Mouse (Mus musculus) liver, embryonic 15.5 days (tissue): ENCODE data around the gene Hoxd12. TPM values are rescaled to one million over a fixed set of nuclear protein-coding genes. Genes with fewer than 3 reads are reported as not detected.

Experiments
- ATAC-seq: fragments of 200-750 bp; cut with Nextera tagmentation; 2 replicates; pipeline ENCODE4 v1.8.0; 2017; ENCODE audit warnings: moderate number of reproducible peaks, mild to moderate bottlenecking, moderate library complexity; ENCODE audit not compliant: insufficient read depth
- H3K27ac ChIP-seq: fragments of 300-500 bp; sonication (generic); replicated peaks from 2 replicates; pipeline ENCODE4 v1.5.1; 2015; ENCODE audit warnings: mild to moderate bottlenecking, inconsistent platforms
- H3K27me3 ChIP-seq: fragments of 300-500 bp; sonication (generic); 2 replicates; pipeline ENCODE4 v1.6.1; 2015; ENCODE audit warnings: mild to moderate bottlenecking, inconsistent platforms
- H3K36me3 ChIP-seq: fragments of 300-500 bp; sonication (generic); replicated peaks from 2 replicates; pipeline ENCODE4 v1.6.1; 2015; ENCODE audit warnings: moderate library complexity, mild to moderate bottlenecking, inconsistent platforms
- H3K4me1 ChIP-seq: fragments of 300-500 bp; sonication (generic); replicated peaks from 2 replicates; pipeline ENCODE4 v1.6.1; 2015; ENCODE audit warnings: inconsistent platforms
- H3K4me2 ChIP-seq: fragments of 300-500 bp; sonication (generic); 2 replicates; pipeline ENCODE4 v1.6.1; 2015; ENCODE audit warnings: moderate library complexity, mild to moderate bottlenecking, inconsistent platforms
- H3K4me3 ChIP-seq: fragments of 300-500 bp; sonication (generic); replicated peaks from 2 replicates; pipeline ENCODE4 v1.5.1; 2015; ENCODE audit warnings: mild to moderate bottlenecking, inconsistent platforms
- H3K9ac ChIP-seq: fragments of 300-500 bp; sonication (generic); 2 replicates; pipeline ENCODE4 v1.6.1; 2015; ENCODE audit warnings: moderate library complexity, mild to moderate bottlenecking, inconsistent platforms
- H3K9me3 ChIP-seq: fragments of 300-500 bp; sonication (generic); replicated peaks from 2 replicates; pipeline ENCODE4 v1.6.1; 2016; ENCODE audit warnings: inconsistent platforms
- WGBS: fragments of 180-500 bp; shearing (Covaris S2); methylation state at CpG from one replicate; pipeline ENCODE4 v1.1.7; 2015; ENCODE audit warnings: mixed read lengths; ENCODE audit not compliant: insufficient replicate concordance; 5-methylcytosine and 5-hydroxymethylcytosine counted together
- polyA plus RNA-seq: library from polyadenylated mRNA; unstranded; fragments of >200 nt; fragmentation: Nextera tagmentation; extraction: Ambion mirVana; gene quantifications from 2 replicates; pipeline ENCODE4 v1.2.1, GENCODE M21; 2015

The Hoxd12 gene
- polyA plus RNA-seq, 1 experiment from 2014 or later = not detected

- ATAC-seq = no peak
- 11% methylated on average over 23 of the region's 23 CpGs for WGBS
Observed at GRCm38 (mm10) chr2:74699664-74700545, 25.1 kb downstream of the Hoxd12 start.

GRCm38 (mm10) chr2:74700546-74701112 lies 25.8 kb downstream of the Hoxd12 start:
- WGBS = 7% methylated on average over 22 of the region's 22 CpGs
- H3K36me3 ChIP-seq = no peaks in the 10 kb centered on the region
- ATAC-seq = no peak
- H3K4me3 ChIP-seq = no peak overlapping the region
- peaks cover 100% of the 10 kb centered on the region for H3K27me3 ChIP-seq
- H3K9ac ChIP-seq = no peak overlapping the region
- H3K4me1 ChIP-seq = peaks cover 17% of the 10 kb centered on the region
- no peak overlapping the region for H3K27ac ChIP-seq
- H3K4me2 ChIP-seq = no peak overlapping the region
- no peaks in the 10 kb centered on the region for H3K9me3 ChIP-seq

More at GRCm38 (mm10) chr2:74699664-74700545, 25.1 kb downstream of the Hoxd12 start:
- peaks cover 11% of the 10 kb centered on the region for H3K4me1 ChIP-seq
- H3K9ac ChIP-seq = no peak overlapping the region
- H3K27me3 ChIP-seq = peaks cover 100% of the 10 kb centered on the region
- H3K27ac ChIP-seq = no peak overlapping the region
- no peak overlapping the region for H3K4me3 ChIP-seq
- H3K36me3 ChIP-seq = no peaks in the 10 kb centered on the region
- no peaks in the 10 kb centered on the region for H3K9me3 ChIP-seq
- H3K4me2 ChIP-seq = no peak overlapping the region

- no peak overlapping the region for H3K4me3 ChIP-seq
- WGBS = 15% methylated on average over 17 of the region's 17 CpGs
- no peaks in the 10 kb centered on the region for H3K9me3 ChIP-seq
- H3K4me1 ChIP-seq = peaks cover 17% of the 10 kb centered on the region
- no peak for ATAC-seq
- no peak overlapping the region for H3K27ac ChIP-seq
- H3K27me3 ChIP-seq = peaks cover 100% of the 10 kb centered on the region
- no peak overlapping the region for H3K4me2 ChIP-seq
- H3K36me3 ChIP-seq = no peaks in the 10 kb centered on the region
- H3K9ac ChIP-seq = no peak overlapping the region
Observed at GRCm38 (mm10) chr2:74701949-74702819, 27.4 kb downstream of the Hoxd12 start.

- Histone ChIP-seq H3K4me3 (no peak overlapping the region), H3K4me2 (no peak overlapping the region), H3K4me1 (peaks cover 13% of the 10 kb centered on the region), H3K27me3 (peaks cover 100% of the 10 kb centered on the region), H3K27ac (no peak overlapping the region), H3K9me3 (no peaks in the 10 kb centered on the region), H3K36me3 (no peaks in the 10 kb centered on the region), H3K9ac (no peak overlapping the region)
- 28% methylated on average over 6 of the region's 6 CpGs for WGBS
- ATAC-seq = no peak
Observed at GRCm38 (mm10) chr2:74702820-74703219, 28.0 kb downstream of the Hoxd12 start.

- H3K9ac ChIP-seq = no peak overlapping the region
- H3K9me3 ChIP-seq = no peaks in the 10 kb centered on the region
- no peaks in the 10 kb centered on the region for H3K36me3 ChIP-seq
- no peak for ATAC-seq
- WGBS = 15% methylated on average over 10 of the region's 10 CpGs
- H3K4me1 ChIP-seq = peaks cover 10% of the 10 kb centered on the region
- H3K4me3 ChIP-seq = no peak overlapping the region
- H3K4me2 ChIP-seq = no peak overlapping the region
- H3K27me3 ChIP-seq = peaks cover 100% of the 10 kb centered on the region
- H3K27ac ChIP-seq = no peak overlapping the region
Observed at GRCm38 (mm10) chr2:74703317-74703716, 28.5 kb downstream of the Hoxd12 start.

GRCm38 (mm10) chr2:74703720-74704392 lies 29.0 kb downstream of the Hoxd12 start:
- Histone ChIP-seq H3K4me2 (no peak overlapping the region), H3K27me3 (peaks cover 100% of the 10 kb centered on the region), H3K27ac (no peak overlapping the region), H3K9ac (no peak overlapping the region), H3K9me3 (no peaks in the 10 kb centered on the region), H3K36me3 (no peaks in the 10 kb centered on the region), H3K4me1 (peaks cover 10% of the 10 kb centered on the region), H3K4me3 (no peak overlapping the region)
- no peak for ATAC-seq
- WGBS = 8% methylated on average over 26 of the region's 26 CpGs

- no peak within 1 kb of the TSS for H3K27ac ChIP-seq
Observed at GRCm38 (mm10) chr2:74704393-74704998, 29.7 kb downstream of the Hoxd12 start, which contains the start of gene Hoxd8. TSS of gene Hoxd8 (plus strand) at chr2:74704615.

GRCm38 (mm10) chr2:74704999-74705466 lies 30.2 kb downstream of the Hoxd12 start:
- H3K4me2 ChIP-seq = peak overlapping the region; percentile 62
- H3K9ac ChIP-seq = no peak overlapping the region
- H3K4me1 ChIP-seq = peaks cover 10% of the 10 kb centered on the region
- H3K27ac ChIP-seq = no peak overlapping the region
- no peaks in the 10 kb centered on the region for H3K36me3 ChIP-seq
- no peaks in the 10 kb centered on the region for H3K9me3 ChIP-seq
- H3K4me3 ChIP-seq = peak overlapping the region; percentile 40
- peaks cover 100% of the 10 kb centered on the region for H3K27me3 ChIP-seq
- no peak for ATAC-seq
- 1% methylated on average over 59 of the region's 66 CpGs for WGBS

More at GRCm38 (mm10) chr2:74704393-74704998, 29.7 kb downstream of the Hoxd12 start, which contains the start of gene Hoxd8:
- H3K4me1 ChIP-seq = peaks cover 10% of the 10 kb centered on the region
- peak within 1 kb of the TSS; percentile 62 for H3K4me2 ChIP-seq
- H3K4me3 ChIP-seq = peak within 1 kb of the TSS; percentile 40
- peaks cover 100% of the 10 kb centered on the region for H3K27me3 ChIP-seq
- no peaks in the 10 kb centered on the region for H3K36me3 ChIP-seq
- H3K9ac ChIP-seq = no peak within 1 kb of the TSS
- WGBS = 1% methylated on average over 52 of the region's 52 CpGs
- no peaks in the 10 kb centered on the region for H3K9me3 ChIP-seq
- ATAC-seq = no peak

GRCm38 (mm10) chr2:74705467-74706089 lies 30.8 kb downstream of the Hoxd12 start:
- WGBS = under 1% methylated on average over 85 of the region's 85 CpGs
- Histone ChIP-seq H3K9ac (no peak overlapping the region), H3K36me3 (no peaks in the 10 kb centered on the region), H3K27ac (no peak overlapping the region), H3K27me3 (peaks cover 100% of the 10 kb centered on the region), H3K4me1 (peaks cover 10% of the 10 kb centered on the region), H3K4me2 (peak overlapping the region; percentile 62), H3K9me3 (no peaks in the 10 kb centered on the region), H3K4me3 (peak overlapping the region; percentile 40)
- no peak for ATAC-seq
